Mouse (Mus musculus): Measurements from ENCODE around the gene Azgp1. TPM values are rescaled to one million over a fixed set of nuclear protein-coding genes. Genes with fewer than 3 reads are reported as not detected.
"Not testable (repeated sequence)": the region's sequence is repeated elsewhere in the genome, so short reads cannot be mapped to it uniquely, and the experiment has no call there.

Gene Azgp1
- polyA plus RNA-seq, 1 experiment from 2014 or later = not detected

GRCm38 (mm10) chr5:138016530-138016929 lies 35.2 kb downstream of the Azgp1 start:
- Histone ChIP-seq H3K36me3 (replicated peaks; ENCODE audit: control insufficient read depth, insufficient read depth) (no peaks in the 10 kb centered on the region), H3K4me2 (replicated peaks) (no peak overlapping the region), H3K27me3 (ENCODE audit: control insufficient read depth, insufficient read depth, low read length) (no peaks in the 10 kb centered on the region), H3K27ac (no peak overlapping the region), H3K4me1 (replicated peaks; ENCODE audit: control insufficient read depth, insufficient read depth, low read length) (no peaks in the 10 kb centered on the region), H3K4me3 (replicated peaks; ENCODE audit: low read length) (no peak overlapping the region), H3K9me3 (ENCODE audit: control insufficient read depth, low read length) (no peaks in the 10 kb centered on the region), H3K9ac (no peak overlapping the region)
- 96% methylated on average over 2 of the region's 2 CpGs for WGBS
- DNase-seq (ENCODE audit: low spot score) = no peak
- no peak for ATAC-seq (ENCODE audit: low FRiP score)

GRCm38 (mm10) chr5:138016997-138017396 lies 35.7 kb downstream of the Azgp1 start:
- Histone ChIP-seq H3K27ac (no peak overlapping the region), H3K4me2 (replicated peaks) (no peak overlapping the region), H3K36me3 (replicated peaks; ENCODE audit: control insufficient read depth, insufficient read depth) (no peaks in the 10 kb centered on the region), H3K4me1 (replicated peaks; ENCODE audit: control insufficient read depth, insufficient read depth, low read length) (no peaks in the 10 kb centered on the region), H3K4me3 (replicated peaks; ENCODE audit: low read length) (no peak overlapping the region), H3K9me3 (ENCODE audit: control insufficient read depth, low read length) (no peaks in the 10 kb centered on the region), H3K27me3 (ENCODE audit: control insufficient read depth, insufficient read depth, low read length) (no peaks in the 10 kb centered on the region), H3K9ac (no peak overlapping the region)
- DNase-seq (ENCODE audit: low spot score) (no peak), ATAC-seq (ENCODE audit: low FRiP score) (no peak)

DNA sequence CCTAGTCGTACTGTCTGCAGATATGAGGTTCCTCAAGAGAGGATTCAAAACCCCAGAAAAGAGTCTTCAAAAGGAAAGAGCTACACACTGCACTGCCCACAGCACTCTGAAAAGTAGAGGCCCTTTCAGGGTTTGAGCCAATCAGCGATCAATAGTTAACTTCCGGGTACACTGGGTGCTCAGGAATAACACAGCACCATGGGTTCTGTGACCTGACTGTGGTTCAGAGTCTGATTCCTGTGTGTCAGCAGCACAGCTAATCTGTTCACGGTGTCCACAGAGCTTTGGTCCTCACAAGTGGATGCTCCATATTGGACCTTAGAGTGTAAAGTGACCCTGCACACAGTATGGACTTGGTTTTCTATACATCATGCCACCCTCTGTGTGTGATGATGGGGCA lies 38.3 kb downstream of the Azgp1 start:
- WGBS = 89% methylated on average over 3 of the region's 4 CpGs

DNA sequence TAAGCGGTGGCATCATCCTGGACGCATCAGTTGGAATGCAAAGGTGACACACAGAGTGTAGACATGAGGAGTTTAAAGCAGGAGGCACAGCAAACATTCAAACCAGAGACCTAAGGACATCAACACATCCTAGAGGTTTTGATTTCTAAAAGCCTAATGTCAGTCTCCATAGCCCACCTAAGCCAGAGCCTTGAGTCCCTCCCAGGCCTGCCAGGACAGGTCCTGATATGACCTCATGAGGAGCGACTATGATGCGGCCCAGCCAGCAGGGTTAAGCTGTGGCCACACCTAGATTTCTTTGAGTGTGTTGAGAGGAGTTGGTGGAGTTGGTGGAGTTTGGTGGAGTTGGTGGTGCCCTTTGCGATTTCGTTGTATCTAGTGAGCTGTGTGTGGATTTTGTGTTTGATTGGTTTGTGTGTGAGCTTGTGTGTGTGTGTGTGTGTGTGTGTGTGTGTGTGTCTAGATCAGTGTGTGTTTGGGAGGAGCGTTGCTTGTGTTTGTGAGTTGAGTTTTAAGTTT lies 39.7 kb downstream of the Azgp1 start, which contains the start of the genes Smok3a and Smok3b:
TSS of gene Smok3a (plus strand) at position 301 of the 519 bp plus-strand sequence.
TSS of gene Smok3b (plus strand) at position 469 of the 519 bp plus-strand sequence.
- not testable (repeated sequence) for H3K4me3 ChIP-seq (replicated peaks; ENCODE audit: low read length); H3K4me2 ChIP-seq (replicated peaks); H3K4me1 ChIP-seq (replicated peaks; ENCODE audit: control insufficient read depth, insufficient read depth, low read length); H3K36me3 ChIP-seq (replicated peaks; ENCODE audit: control insufficient read depth, insufficient read depth); H3K27ac ChIP-seq; ATAC-seq (ENCODE audit: low FRiP score); H3K9ac ChIP-seq; H3K27me3 ChIP-seq (ENCODE audit: control insufficient read depth, insufficient read depth, low read length); DNase-seq (ENCODE audit: low spot score); H3K9me3 ChIP-seq (ENCODE audit: control insufficient read depth, low read length)
- WGBS = 94% methylated on average over 3 of the region's 7 CpGs

More for the DNA sequence above, 38.3 kb downstream of the Azgp1 start:
- H3K36me3 ChIP-seq (replicated peaks; ENCODE audit: control insufficient read depth, insufficient read depth); DNase-seq (ENCODE audit: low spot score); H3K4me1 ChIP-seq (replicated peaks; ENCODE audit: control insufficient read depth, insufficient read depth, low read length); H3K4me3 ChIP-seq (replicated peaks; ENCODE audit: low read length); ATAC-seq (ENCODE audit: low FRiP score); H3K27me3 ChIP-seq (ENCODE audit: control insufficient read depth, insufficient read depth, low read length); H3K9me3 ChIP-seq (ENCODE audit: control insufficient read depth, low read length); H3K27ac ChIP-seq; H3K4me2 ChIP-seq (replicated peaks); H3K9ac ChIP-seq: not testable (repeated sequence)

Other genes with a start within 250 kb of the Azgp1 start
- gene Nyap1, start 239.9 kb upstream of the Azgp1 start, polyA plus RNA-seq (2014; fragmentation: Nextera tagmentation; extraction: Ambion mirVana) = 14.2 and 18.8 TPM in 2 replicates
- 67.6 and 72.8 TPM in 2 replicates for gene Tsc22d4, start 235.8 kb upstream of the Azgp1 start, polyA plus RNA-seq (2014; fragmentation: Nextera tagmentation; extraction: Ambion mirVana)
- gene Ppp1r35, start 202.7 kb upstream of the Azgp1 start, polyA plus RNA-seq (2014; fragmentation: Nextera tagmentation; extraction: Ambion mirVana) = 51.1 and 58.7 TPM in 2 replicates
- gene Mepce, start 193.9 kb upstream of the Azgp1 start, polyA plus RNA-seq (2014; fragmentation: Nextera tagmentation; extraction: Ambion mirVana) = 11.0 and 11.7 TPM in 2 replicates
- 7.9 and 8.3 TPM in 2 replicates for gene Zcwpw1, start 193.7 kb upstream of the Azgp1 start, polyA plus RNA-seq (2014; fragmentation: Nextera tagmentation; extraction: Ambion mirVana)
- gene Pilra, start 145.2 kb upstream of the Azgp1 start, polyA plus RNA-seq (2014; fragmentation: Nextera tagmentation; extraction: Ambion mirVana) = 0.40 and 0.62 TPM in 2 replicates
- gene Pilrb1, start 123.4 kb upstream of the Azgp1 start, polyA plus RNA-seq (2014; fragmentation: Nextera tagmentation; extraction: Ambion mirVana) = not detected in 2 replicates
- gene Pilrb2, start 109.7 kb upstream of the Azgp1 start, polyA plus RNA-seq (2014; fragmentation: Nextera tagmentation; extraction: Ambion mirVana) = not detected in 2 replicates
- not detected in 2 replicates for gene Cyp3a13, start 59.9 kb upstream of the Azgp1 start, polyA plus RNA-seq (2014; fragmentation: Nextera tagmentation; extraction: Ambion mirVana)
- 0.80 and 1.2 TPM in 2 replicates for gene Gjc3, start 18.4 kb upstream of the Azgp1 start, polyA plus RNA-seq (2014; fragmentation: Nextera tagmentation; extraction: Ambion mirVana)
- gene Smok3a, start 39.7 kb downstream of the Azgp1 start, polyA plus RNA-seq (2014; fragmentation: Nextera tagmentation; extraction: Ambion mirVana) = not detected in 2 replicates
- not detected in 2 replicates for gene Smok3b, start 39.9 kb downstream of the Azgp1 start, polyA plus RNA-seq (2014; fragmentation: Nextera tagmentation; extraction: Ambion mirVana)
- gene Smok3c, start 71.7 kb downstream of the Azgp1 start, polyA plus RNA-seq (2014; fragmentation: Nextera tagmentation; extraction: Ambion mirVana) = not detected in 2 replicates
- 31.2 and 34.1 TPM in 2 replicates for gene Zkscan1, start 103.6 kb downstream of the Azgp1 start, polyA plus RNA-seq (2014; fragmentation: Nextera tagmentation; extraction: Ambion mirVana)
- gene Zscan21, start 135.4 kb downstream of the Azgp1 start, polyA plus RNA-seq (2014; fragmentation: Nextera tagmentation; extraction: Ambion mirVana) = 84.0 and 88.2 TPM in 2 replicates
- 17.9 and 21.4 TPM in 2 replicates for gene Zfp113, start 174.2 kb downstream of the Azgp1 start, polyA plus RNA-seq (2014; fragmentation: Nextera tagmentation; extraction: Ambion mirVana)
- gene Cops6, start 179.6 kb downstream of the Azgp1 start, polyA plus RNA-seq (2014; fragmentation: Nextera tagmentation; extraction: Ambion mirVana) = 239 and 253 TPM in 2 replicates
- 15.2 and 15.5 TPM in 2 replicates for gene Ap4m1, start 190.5 kb downstream of the Azgp1 start, polyA plus RNA-seq (2014; fragmentation: Nextera tagmentation; extraction: Ambion mirVana)
- 71.6 and 78.1 TPM in 2 replicates for gene Mcm7, start 190.9 kb downstream of the Azgp1 start, polyA plus RNA-seq (2014; fragmentation: Nextera tagmentation; extraction: Ambion mirVana)
- gene Taf6, start 205.9 kb downstream of the Azgp1 start, polyA plus RNA-seq (2014; fragmentation: Nextera tagmentation; extraction: Ambion mirVana) = 67.1 and 72.8 TPM in 2 replicates
- 29.5 and 31.5 TPM in 2 replicates for gene Cnpy4, start 206.0 kb downstream of the Azgp1 start, polyA plus RNA-seq (2014; fragmentation: Nextera tagmentation; extraction: Ambion mirVana)
- gene Mblac1, start 212.8 kb downstream of the Azgp1 start, polyA plus RNA-seq (2014; fragmentation: Nextera tagmentation; extraction: Ambion mirVana) = 12.5 and 13.6 TPM in 2 replicates
- gene Nxpe5, start 244.4 kb downstream of the Azgp1 start, polyA plus RNA-seq (2014; fragmentation: Nextera tagmentation; extraction: Ambion mirVana) = 0.07 TPM in 1 of 2 replicates, not detected in the other